Mouse (Mus musculus): ENCODE measurements around the gene Igfbp2. TPM values are rescaled to one million over a fixed set of nuclear protein-coding genes. Genes with fewer than 3 reads are reported as not detected.

Igfbp2 gene
- polyA plus RNA-seq, 1 experiment from 2014 or later = 310 TPM

DNA sequence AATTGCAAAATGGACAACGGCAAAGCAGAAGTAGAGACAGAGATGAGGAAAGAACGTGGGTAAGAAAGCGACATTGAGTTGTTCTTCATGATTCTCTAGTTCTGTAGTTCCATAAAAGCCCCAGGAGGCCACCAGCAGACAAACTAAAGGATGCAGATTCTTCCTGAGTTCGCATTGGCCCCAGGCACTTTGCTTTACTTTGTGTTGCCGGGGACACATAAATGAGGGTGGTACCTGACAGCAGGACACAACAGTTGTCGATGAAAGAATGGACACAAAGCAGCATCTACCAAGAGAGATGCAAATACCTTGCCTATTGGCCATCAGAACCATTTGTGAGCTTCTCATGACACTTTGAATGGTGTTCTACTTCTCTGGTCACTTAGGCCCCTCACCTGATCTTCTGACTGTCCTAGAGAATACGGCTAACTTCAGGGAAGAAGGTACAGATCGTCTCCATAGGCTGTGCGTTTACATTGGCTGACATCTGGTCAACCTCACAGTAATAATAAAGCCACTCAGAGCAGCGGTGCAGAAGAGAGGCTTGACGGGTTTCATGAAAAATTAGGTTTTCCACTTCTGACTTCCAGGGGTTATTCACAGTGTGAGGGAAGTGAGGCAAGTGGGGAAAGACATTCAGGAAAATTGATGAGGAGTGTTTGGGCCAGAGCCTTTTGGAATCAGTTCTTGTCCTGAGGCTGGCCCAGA, 61.0 kb downstream of the Igfbp2 start:
- Histone ChIP-seq H3K9ac (replicated peaks; ENCODE audit: low read length) (no peak overlapping the region), H3K27ac (replicated peaks; ENCODE audit: low read depth, low read length) (no peak overlapping the region), H3K4me2 (ENCODE audit: low read length) (no peak overlapping the region), H3K36me3 (ENCODE audit: control insufficient read depth, insufficient read depth, low read length) (no peaks in the 10 kb centered on the region), H3K4me1 (ENCODE audit: control insufficient read depth, insufficient read depth, low read length) (no peaks in the 10 kb centered on the region), H3K9me3 (ENCODE audit: control insufficient read depth, low read length) (no peaks in the 10 kb centered on the region), H3K4me3 (replicated peaks; ENCODE audit: low read depth, low read length) (no peak overlapping the region), H3K27me3 (ENCODE audit: control insufficient read depth, insufficient read depth, low read length) (no peaks in the 10 kb centered on the region)
- no peak for ATAC-seq (ENCODE audit: low FRiP score, low TSS enrichment)
- DNase-seq = no peak
- 90% methylated on average over 11 of the region's 11 CpGs for WGBS

- 81% methylated on average over 7 of the region's 7 CpGs for WGBS
- no peak for ATAC-seq (ENCODE audit: low FRiP score, low TSS enrichment)
- no peaks in the 10 kb centered on the region for H3K27me3 ChIP-seq (ENCODE audit: control insufficient read depth, insufficient read depth, low read length)
These were observed 61.5 kb downstream of the Igfbp2 start for GRCm38 (mm10) chr1:72885819-72886169.

GRCm38 (mm10) chr1:72887910-72888309, 63.6 kb downstream of the Igfbp2 start:
- H3K4me2 ChIP-seq (ENCODE audit: low read length) = no peak overlapping the region
- H3K9me3 ChIP-seq (ENCODE audit: control insufficient read depth, low read length) = no peaks in the 10 kb centered on the region
- H3K36me3 ChIP-seq (ENCODE audit: control insufficient read depth, insufficient read depth, low read length) = no peaks in the 10 kb centered on the region
- H3K9ac ChIP-seq (replicated peaks; ENCODE audit: low read length) = no peak overlapping the region
- WGBS = 64% methylated on average over 1 of the region's 1 CpGs
- no peak overlapping the region for H3K27ac ChIP-seq (replicated peaks; ENCODE audit: low read depth, low read length)
- ATAC-seq (ENCODE audit: low FRiP score, low TSS enrichment) = no peak
- no peak for DNase-seq
- H3K4me1 ChIP-seq (ENCODE audit: control insufficient read depth, insufficient read depth, low read length) = no peaks in the 10 kb centered on the region
- H3K27me3 ChIP-seq (ENCODE audit: control insufficient read depth, insufficient read depth, low read length) = no peaks in the 10 kb centered on the region
- H3K4me3 ChIP-seq (replicated peaks; ENCODE audit: low read depth, low read length) = no peak overlapping the region

More at GRCm38 (mm10) chr1:72885819-72886169, 61.5 kb downstream of the Igfbp2 start:
- Histone ChIP-seq H3K36me3 (ENCODE audit: control insufficient read depth, insufficient read depth, low read length) (no peaks in the 10 kb centered on the region), H3K9ac (replicated peaks; ENCODE audit: low read length) (no peak overlapping the region), H3K4me3 (replicated peaks; ENCODE audit: low read depth, low read length) (no peak overlapping the region), H3K9me3 (ENCODE audit: control insufficient read depth, low read length) (no peaks in the 10 kb centered on the region), H3K4me1 (ENCODE audit: control insufficient read depth, insufficient read depth, low read length) (no peaks in the 10 kb centered on the region), H3K27ac (replicated peaks; ENCODE audit: low read depth, low read length) (no peak overlapping the region), H3K4me2 (ENCODE audit: low read length) (no peak overlapping the region)
- DNase-seq = no peak

DNA sequence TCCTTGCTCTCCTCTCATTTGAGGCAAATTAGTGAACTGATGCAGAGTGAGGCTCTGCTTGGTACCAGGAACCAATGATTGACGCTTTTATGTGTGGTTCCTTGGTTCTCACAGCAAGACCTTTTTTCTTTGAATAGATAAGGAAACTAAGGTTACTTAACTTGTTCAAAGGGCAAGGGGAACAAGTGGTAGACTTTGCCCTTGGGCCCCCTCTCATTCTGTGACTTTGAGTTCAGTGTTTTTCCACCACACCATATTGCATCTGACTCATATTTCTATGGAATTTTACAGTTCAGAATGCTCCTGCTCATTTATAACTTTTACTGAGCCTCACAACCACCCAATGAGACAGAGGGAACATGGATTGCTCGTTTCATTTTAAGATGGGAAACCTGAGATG, 71.5 kb downstream of the Igfbp2 start:
- Histone ChIP-seq H3K36me3 (ENCODE audit: control insufficient read depth, insufficient read depth, low read length) (no peaks in the 10 kb centered on the region), H3K4me3 (replicated peaks; ENCODE audit: low read depth, low read length) (no peak overlapping the region), H3K4me2 (ENCODE audit: low read length) (no peak overlapping the region), H3K9ac (replicated peaks; ENCODE audit: low read length) (no peak overlapping the region), H3K27ac (replicated peaks; ENCODE audit: low read depth, low read length) (no peak overlapping the region), H3K4me1 (ENCODE audit: control insufficient read depth, insufficient read depth, low read length) (no peaks in the 10 kb centered on the region), H3K27me3 (ENCODE audit: control insufficient read depth, insufficient read depth, low read length) (no peaks in the 10 kb centered on the region), H3K9me3 (ENCODE audit: control insufficient read depth, low read length) (no peaks in the 10 kb centered on the region)
- ATAC-seq (ENCODE audit: low FRiP score, low TSS enrichment) (no peak), DNase-seq (no peak)
- WGBS = 79% methylated on average over 2 of the region's 2 CpGs

Other genes with a start within 250 kb of the Igfbp2 start
- gene Smarcal1, start 241.3 kb upstream of the Igfbp2 start, polyA plus RNA-seq (2014; fragmentation: Nextera tagmentation; extraction: Ambion mirVana) = 25.1 and 35.9 TPM in 2 replicates
- gene Ankar, start 123.9 kb upstream of the Igfbp2 start, polyA plus RNA-seq (2014; fragmentation: Nextera tagmentation; extraction: Ambion mirVana) = not detected in 2 replicates
- gene Rpl37a, start 113.2 kb upstream of the Igfbp2 start, polyA plus RNA-seq (2014; fragmentation: Nextera tagmentation; extraction: Ambion mirVana) = 1,162 and 1,243 TPM in 2 replicates
- 22.4 and 30.4 TPM in 2 replicates for gene Igfbp5, start 50.4 kb downstream of the Igfbp2 start, polyA plus RNA-seq (2014; fragmentation: Nextera tagmentation; extraction: Ambion mirVana)
- not detected in 2 replicates for gene Tnp1, start 191.4 kb downstream of the Igfbp2 start, polyA plus RNA-seq (2014; fragmentation: Nextera tagmentation; extraction: Ambion mirVana)